Mouse (Mus musculus): Measurements from ENCODE around the gene Setdb2. TPM values are rescaled to one million over a fixed set of nuclear protein-coding genes. Genes with fewer than 3 reads are reported as not detected.
"Not testable (repeated sequence)": the region's sequence is repeated elsewhere in the genome, so short reads cannot be mapped to it uniquely, and the experiment has no call there.

Setdb2 gene
- total RNA-seq (2022): 10 to 100 TPM in 1 of 4 experiments, 1 to 10 TPM in 3; 6.7 to 10.8 (median 7.6) TPM

DNA sequence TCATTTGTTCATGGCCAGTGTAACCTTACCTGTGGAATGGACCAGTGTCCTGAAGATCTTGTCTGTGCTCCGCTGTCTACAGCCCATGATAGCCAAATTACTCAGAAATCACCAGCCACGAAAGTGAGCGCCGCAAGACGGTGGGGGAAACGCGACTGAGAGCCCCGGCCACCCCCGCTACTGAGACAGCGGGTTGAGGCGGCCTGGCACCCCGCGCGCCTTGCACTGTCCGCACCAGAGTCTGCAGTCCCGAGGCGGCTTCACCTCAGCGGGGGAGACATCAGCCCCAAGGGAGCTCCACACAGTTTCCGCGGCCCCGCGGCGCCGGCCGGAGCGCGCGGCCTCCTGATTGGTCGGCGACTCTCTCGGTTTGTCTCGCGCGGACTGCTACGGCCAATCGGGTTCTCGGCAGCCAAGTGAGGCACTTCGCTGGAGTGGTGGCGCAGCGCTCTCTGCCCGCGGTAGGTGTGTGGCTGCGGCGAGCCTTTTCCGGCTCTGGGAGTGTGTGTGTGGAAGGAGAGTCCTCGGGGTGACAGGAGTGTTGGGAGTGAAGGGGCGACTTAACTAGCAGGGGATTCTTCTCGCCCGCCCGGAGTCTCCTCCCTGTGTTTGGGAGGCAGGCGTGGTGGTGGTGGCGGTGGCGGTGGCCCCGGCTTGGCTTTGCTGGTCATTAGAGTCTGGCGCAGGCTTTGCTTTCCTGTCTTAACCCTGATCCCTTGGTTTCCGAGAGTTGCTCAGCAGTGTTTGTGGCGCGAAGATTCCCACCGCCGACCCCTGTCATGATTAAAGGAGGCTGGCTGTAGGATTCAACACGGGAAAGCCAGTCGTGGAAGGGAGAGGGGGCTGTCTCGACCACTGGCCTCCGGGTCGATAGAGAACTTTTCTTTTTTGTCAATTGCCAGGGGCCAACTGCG is at the start of gene Setdb2, which contains the start of gene Cab39l:
TSS of gene Setdb2 (minus strand) at position 327 of the 914 bp plus-strand sequence.
TSS of gene Cab39l (plus strand) at position 415 of the 914 bp plus-strand sequence.
- DNase-seq (ENCODE audit: low spot score): peak; percentile 96

DNA sequence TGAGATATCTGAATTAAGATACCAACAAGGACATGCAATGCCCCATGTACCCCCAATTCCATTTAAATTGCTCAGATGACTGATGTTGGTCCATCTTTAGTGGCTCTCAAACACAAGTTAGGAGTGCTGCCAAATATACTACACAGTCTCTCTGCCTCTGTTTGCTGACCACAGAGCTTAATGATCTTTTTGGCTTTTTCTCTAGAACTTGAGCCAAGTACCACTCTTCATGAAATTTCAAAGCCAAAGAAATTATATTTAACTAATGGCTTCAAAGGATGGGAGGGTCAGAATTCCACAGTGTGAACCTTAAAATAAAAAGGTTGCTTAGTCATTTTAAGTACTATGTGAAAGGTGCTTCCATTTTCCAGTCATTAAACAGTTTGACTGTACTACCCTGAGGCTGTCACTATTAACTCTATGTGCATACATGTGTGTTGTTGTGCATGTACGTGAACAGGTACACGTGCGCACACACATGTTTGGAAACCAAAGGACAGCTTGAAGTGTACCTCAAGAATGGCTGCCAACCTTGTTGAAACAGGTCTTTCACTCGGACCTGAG is 44.6 kb upstream of the Setdb2 start:
- no peak for DNase-seq (ENCODE audit: low spot score)

DNA sequence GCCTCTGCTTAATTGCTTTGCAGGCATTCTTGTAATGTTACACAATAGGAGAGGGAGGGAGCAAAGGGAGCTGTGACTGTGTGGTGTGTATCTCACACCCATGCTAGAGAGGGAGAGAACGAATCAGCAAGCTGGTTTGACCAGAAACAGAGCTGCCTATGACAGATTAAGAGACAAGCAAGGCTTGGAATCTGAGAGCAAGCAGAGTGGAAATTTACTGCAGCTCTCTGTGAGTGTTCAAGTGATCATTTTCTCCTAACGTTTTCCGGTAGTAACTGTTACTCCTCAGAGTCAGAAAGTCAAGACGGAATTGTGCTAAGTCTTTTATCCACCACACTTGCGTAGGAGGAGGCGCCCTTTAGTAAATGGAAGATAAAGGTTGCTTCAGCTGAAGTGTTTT is 38.0 kb upstream of the Setdb2 start:
- peak; percentile 47 for DNase-seq (ENCODE audit: low spot score)

DNA sequence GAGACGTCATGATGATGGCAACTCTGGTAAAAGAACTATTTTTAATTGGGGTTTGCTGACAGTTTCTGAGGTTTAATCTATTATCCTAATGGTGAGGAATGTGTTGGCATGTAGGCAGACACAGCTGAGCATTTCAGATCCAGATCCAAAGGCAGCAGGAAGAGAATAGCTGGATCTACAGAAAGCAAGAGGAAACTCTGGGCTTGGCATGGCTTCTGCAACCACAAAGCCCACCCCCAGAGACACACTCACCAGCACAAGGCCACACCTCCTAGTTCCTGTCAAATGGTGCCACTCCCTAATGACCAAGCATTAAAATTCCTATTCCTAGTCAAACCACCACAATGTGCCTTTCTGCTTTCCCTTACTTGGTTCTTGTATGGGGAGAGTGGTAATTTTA is 30.1 kb upstream of the Setdb2 start:
- peak; percentile 21 for DNase-seq (ENCODE audit: low spot score)

DNA sequence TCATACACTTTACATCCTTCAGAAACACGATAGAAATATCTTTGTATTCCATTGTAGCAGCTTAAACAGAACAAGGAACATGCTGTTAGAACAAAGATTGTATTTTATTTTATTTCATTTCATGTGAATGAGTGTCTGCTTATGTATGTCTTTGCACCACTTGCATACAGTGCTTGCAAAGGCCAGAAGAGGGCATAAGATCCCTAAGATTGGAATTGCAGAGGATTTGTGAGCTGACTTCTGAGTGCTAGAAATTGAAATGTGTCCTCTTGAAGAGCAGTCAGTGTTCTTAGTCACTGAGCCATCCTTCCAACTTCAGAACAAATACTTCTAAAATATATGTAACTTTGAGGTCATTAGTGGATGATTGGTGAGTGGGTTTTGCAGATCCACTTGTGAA is 27.1 kb upstream of the Setdb2 start:
- no peak for DNase-seq (ENCODE audit: low spot score)

DNA sequence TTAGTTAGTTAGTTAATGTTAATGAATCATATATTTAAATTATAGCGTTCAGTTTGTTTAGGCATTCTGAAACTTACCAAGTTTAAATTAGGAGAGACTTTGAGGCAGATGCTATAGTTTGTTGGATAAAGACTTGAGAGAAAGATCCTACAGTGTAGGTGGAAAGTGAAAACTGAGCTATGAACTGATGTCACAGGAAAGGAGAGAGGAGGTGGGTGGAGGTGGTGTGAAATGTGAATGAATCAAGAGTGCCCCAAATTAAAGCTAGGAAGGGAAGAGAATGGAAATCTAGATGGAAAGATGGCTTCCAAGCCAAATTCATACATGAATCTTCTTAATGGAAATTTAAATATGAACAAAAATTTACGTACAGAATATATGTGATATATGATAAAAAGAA is 25.8 kb upstream of the Setdb2 start:
- DNase-seq (ENCODE audit: low spot score): no peak

DNA sequence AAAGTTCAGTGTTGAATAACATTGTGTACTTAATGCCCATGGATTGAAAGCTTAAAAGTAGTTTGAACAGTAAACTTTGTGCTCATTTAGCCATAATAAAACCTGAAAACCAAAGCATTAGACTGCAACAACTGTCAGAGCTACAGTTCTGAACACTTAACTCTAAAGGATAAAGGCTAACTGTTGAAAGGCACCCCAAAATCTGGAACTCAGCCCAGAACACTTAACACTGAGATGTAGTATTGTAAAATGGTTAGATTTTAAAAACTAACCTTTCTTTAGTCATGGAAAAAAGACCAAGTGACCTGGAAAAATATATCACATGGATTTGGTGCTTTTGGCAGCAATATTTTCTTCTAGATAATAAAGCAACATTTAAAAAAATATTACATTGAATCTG is 7.3 kb upstream of the Setdb2 start:
- no peak for DNase-seq (ENCODE audit: low spot score)

DNA sequence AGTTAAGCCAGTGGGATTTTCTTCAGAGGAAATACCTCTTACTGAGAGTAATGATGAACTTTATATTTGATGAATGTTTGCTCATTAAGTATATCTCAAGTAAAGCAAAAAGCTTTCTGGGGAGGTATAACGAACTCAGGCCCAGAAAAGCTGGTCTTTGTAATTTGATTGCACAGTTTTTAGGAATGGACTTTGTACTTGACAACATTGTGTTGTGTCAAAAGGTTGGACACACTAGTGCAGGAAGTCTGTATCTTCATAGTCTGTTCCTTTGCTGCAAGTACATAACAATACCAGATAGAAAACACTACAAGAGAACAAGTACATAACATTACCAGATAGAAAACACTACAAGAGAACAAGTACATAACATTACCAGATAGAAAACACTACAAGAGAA is 4.7 kb upstream of the Setdb2 start:
- no peak for DNase-seq (ENCODE audit: low spot score)

DNA sequence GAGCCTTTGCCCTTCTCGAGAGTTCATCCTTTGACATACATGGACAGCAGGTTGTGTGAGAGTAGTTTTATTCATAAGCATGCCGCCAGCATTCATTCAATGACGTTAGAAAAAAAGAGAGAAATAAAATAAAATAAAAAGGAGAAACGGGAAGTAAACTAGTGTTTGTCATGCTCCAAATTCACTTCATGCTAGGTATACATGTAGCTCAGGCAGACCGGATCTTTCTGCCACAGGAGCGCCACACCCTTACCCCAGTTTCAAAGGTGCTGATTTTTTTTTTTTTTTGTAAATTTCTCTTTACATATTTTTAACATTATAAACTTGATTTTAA is 755 bp upstream of the Setdb2 start:
- no peak for DNase-seq (ENCODE audit: low spot score)

DNA sequence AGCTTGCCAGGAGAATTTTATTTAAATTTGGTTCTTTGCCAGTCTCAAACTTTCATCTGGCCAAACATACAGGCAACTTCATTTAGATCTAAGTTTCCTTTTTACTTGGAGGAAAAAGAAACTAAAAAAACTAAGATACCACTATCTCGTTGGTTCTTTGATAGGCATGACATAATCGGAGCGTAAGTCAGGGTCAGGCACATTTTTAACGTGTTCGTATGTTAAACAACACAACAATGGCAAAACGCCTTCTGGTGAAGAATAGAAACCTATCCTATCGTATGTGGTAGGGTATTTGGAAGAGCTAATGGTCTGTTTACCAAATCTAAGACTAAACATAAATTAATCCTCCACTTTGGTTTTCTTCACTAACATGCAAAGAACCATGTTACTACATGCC is 645 bp downstream of the Setdb2 start:
- no peak for DNase-seq (ENCODE audit: low spot score)

DNA sequence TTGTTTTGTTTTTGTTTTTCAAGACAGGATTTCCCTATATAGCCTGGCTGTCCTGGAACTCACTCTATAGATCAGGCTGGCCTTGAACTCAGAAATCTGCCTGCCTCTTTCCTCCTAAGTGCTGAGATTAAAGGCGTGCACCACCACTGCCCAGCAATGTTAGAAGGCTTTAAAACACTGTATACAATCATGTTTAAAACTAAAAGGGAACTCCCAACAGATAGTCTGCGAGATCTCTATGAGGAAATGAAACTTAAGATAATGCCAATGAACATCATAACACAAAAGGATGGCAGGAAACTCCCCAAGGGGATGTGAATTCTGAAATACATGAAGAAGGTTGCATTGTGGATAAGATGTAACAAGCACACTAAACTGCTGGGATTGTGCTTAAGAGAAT is 2.2 kb downstream of the Setdb2 start:
- no peak for DNase-seq (ENCODE audit: low spot score)

DNA sequence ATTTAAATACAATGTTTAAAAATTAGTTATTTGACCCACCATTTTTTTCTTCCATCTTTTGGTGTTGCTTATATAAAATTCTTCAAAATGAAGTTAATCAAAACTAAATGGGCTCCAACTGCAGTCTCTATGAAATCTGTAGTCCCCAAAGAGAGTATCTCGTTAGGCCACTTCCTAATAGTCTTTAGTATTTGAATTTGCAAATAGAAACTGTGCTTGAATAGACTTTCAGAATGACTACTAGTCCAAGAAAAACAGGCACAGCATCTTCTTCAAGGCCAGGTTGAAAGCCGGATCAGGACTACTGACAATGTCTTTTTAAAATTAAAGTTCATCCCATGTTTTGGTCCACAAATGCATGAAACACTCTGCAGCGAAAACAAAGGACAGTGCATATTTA is 3.3 kb downstream of the Setdb2 start:
- DNase-seq (ENCODE audit: low spot score): no peak

DNA sequence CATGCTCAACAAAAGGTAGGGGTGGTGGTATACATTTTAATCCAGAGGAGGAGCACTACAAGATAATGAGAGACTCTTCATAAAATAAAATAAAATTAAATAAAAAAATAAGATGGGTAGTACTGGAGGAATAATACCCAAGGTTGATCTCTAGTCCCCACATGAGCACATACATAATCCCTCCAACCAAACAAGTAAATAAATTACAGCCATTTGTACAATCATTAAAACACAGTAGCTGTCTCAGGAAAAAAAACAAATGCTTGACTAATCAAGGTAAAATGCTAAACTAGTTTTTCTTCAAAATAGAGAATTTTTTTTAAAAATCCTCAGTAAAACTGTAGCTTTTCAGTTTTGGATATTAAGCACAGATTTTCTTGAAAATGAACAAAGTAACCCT is 5.5 kb downstream of the Setdb2 start:
- DNase-seq (ENCODE audit: low spot score): no peak

DNA sequence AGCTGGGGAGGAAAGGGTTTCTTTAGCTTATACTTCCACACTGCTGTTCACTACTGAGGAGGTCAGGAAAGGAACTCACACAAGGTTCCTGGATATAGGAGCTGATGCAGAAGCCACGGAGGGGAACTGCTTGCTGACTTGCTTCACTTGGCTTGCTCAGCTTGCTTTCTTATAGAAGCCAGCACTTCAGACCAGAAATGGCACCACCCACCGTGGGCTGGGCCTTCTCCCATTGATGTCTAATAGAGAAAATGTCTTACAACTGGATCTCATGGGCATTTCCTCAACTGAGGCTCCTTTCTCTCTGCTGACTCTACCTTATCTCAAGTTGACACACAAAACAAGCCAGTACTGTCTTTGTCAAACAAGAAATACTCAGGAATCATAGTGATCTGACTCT is 6.8 kb downstream of the Setdb2 start:
- no peak for DNase-seq (ENCODE audit: low spot score)

DNA sequence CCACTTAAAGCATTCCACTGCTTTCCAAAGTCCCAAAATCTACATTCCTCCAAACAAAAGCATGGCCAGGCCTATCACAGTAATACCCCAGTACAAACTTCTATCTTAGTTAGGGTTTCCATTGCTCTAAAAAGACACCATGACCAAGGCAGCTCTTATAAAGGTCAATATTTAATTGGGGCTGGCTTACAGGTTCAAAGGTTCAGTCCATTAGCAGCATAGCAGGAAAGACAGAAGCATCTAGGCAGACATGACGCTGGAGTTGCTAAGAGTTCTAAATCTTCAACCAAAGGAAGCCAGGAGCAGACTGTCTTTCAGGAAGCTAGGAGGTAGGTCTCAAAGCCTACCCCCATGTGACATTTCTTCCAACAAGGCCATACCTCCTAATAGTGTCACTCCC is 10.1 kb downstream of the Setdb2 start:
- DNase-seq (ENCODE audit: low spot score): no peak

DNA sequence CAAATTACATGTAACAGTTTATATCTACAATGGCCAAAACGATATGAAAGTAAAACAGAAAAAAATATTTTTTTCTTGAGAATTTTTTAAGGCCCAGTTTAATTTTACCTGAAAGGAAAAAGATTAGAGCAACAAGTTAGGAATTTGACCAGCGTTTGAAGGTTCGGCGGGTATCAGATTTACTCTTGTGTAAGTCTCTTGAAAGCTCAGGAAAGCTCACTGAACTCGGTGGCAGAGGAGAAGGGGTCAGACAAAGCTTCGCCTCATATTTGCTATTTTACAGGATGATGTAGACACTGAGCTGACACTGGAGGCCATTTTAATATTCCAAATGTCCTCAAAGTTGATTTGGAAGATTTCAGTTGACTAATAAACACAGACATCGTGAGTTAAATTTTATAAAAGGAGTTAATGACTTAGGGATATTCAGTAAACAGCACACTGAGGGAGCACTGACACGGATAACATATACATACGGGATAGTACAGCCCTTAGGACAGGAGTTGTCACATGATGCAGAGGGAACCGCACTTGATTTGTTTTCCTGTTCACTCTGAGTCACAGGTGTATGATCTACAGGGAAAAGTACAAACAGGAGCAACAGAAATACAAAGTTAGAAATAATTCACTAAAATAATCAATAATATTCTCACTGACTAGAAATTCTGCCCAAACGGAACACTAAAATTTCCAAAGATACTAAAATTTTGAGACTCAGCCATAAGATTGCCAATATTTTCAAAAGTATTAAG is 17.6 kb downstream of the Setdb2 start:
- no peak for DNase-seq (ENCODE audit: low spot score)

DNA sequence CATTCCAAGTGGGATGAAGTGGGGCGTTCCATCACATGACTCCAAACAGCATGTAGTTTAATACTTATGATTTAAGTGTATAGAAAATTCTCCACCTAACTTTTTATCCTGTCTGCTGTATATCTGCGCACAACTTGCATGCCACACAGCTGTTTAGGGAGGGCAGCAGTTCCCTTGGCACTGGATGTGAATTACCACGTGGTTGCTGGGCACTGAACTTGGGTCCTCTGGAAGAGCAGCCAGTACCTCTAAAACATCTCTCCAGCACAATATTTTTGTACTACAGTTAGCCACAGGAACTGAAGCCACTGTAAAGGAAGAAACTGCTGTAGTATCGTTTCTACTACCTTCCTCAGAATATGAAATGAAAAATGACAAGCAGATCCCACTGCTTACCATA is 22.5 kb downstream of the Setdb2 start:
- no peak for DNase-seq (ENCODE audit: low spot score)

DNA sequence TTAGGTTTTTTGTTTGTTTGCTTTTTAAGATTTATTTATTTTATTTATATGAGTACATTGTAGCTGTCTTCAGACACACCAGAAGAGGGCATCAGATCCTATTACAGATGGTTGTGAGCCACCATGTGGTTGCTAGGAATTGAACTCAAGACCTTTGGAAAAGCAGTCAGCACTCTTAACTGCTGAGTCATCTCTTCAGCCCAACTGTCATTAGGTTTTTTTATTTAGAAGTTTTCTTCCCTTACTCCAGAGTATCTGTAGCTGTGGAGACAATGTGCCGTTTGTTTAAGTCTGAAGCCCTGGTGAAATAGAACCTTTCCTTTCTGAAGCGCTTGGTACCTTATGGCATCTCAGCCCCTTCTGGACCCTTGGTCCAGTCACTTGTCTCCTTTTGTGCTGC is 25.7 kb downstream of the Setdb2 start:
- not testable (repeated sequence) for DNase-seq (ENCODE audit: low spot score)

DNA sequence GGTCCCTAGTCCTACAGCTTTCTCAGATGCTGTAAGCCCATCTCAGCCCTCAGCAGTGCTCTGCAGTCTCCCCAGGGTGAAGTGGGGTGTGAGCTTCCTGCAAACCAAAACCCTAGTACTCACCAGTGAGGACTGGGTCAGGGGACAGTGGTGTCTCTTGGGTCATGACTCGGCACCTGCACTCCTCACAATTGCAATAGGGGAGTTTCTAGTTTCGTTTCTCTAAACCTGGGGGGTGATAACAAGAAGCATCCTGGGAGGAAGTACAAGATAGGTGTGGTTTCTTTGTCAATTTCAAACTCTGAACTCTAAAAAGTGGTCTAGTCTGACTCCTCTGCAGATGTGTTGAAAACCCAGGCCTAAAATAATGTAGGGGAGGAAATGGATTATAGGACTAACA is 43.7 kb downstream of the Setdb2 start:
- DNase-seq (ENCODE audit: low spot score): no peak

DNA sequence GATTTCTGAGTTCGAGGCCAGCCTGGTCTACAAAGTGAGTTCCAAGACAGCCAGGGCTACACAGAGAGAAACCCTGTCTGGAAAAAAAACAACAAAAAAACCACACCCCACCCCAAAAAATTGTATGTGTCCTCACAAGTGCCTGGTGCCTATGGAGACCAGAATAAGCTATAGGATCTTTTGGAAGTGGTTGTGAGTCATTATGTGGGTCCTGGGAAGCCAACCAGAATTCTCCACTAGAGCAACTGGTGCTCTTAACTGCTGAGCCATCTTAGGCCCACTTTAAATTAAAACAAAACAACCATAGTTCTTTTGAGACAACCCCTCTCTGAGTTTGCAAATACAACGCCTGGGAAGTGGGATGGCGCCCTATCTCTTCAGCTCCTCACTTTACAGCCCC is 45.4 kb downstream of the Setdb2 start, which contains the start of gene Phf11c:
TSS of gene Phf11c (minus strand) at position 101 of the 400 bp plus-strand sequence.
- no peak for DNase-seq (ENCODE audit: low spot score)

DNA sequence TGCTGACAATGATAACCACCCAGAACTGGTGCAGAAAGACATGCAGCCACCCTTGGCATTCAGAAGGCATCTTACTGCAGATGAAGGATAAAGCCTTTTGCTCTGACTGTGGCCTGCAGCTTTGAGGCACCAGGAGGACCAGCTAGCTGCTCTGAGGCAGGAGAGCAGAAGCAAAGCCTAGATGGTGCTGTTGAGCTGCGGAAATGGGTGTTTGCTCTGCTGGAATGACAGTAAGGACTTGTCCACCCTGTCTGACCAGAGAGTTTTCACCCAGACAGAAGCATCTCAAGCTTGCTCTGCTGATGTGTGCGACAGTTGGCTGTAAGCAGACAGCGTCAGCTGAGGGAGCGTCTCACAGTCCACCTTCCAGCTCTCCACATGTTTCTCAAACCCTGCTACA is 50.5 kb downstream of the Setdb2 start:
- peak; percentile 25 for DNase-seq (ENCODE audit: low spot score)

DNA sequence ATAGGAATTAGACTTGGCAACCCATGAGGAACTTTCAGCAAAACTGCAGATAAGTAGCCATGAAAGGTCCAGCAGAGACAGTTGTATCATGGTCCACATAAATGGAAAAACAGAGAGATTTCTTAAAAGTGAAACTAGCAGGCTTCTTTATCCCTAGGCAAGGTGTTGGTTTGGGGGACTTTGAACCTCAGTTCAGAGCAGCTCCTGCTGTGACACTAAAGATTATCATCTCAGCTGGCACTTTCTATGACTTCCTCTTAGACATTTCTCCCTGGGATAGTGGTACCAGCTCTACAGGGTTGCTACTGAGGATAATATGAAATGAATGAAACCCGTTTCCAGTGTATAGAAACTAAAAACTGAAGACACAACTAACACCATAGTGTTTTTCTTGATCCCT is 51.2 kb downstream of the Setdb2 start:
- DNase-seq (ENCODE audit: low spot score): no peak
